Mouse (Mus musculus) small intestine, adult 2 months (tissue): Measurements from ENCODE around the gene Hnrnpm.
"Not testable (repeated sequence)": the region's sequence is repeated elsewhere in the genome, so short reads cannot be mapped to it uniquely, and the experiment has no call there.

ENCODE experiments used
- CTCF ChIP-seq: fragments of 200-500 bp; IDR thresholded peaks from 2 replicates; pipeline ENCODE4 v1.5.1; 2012; ENCODE audit warnings: low read depth, mild to moderate bottlenecking, control low read depth, inconsistent platforms, low read length, moderate library complexity, mixed read lengths; ENCODE audit not compliant: insufficient replicate concordance, insufficient read length; ENCODE audit errors: extremely low read depth
- POLR2A ChIP-seq: fragments of 200-500 bp; IDR thresholded peaks from 2 replicates; pipeline ENCODE4 v1.6.1; 2012; ENCODE audit warnings: low read depth, mild to moderate bottlenecking, control low read depth, inconsistent platforms, low read length, moderate library complexity

DNA sequence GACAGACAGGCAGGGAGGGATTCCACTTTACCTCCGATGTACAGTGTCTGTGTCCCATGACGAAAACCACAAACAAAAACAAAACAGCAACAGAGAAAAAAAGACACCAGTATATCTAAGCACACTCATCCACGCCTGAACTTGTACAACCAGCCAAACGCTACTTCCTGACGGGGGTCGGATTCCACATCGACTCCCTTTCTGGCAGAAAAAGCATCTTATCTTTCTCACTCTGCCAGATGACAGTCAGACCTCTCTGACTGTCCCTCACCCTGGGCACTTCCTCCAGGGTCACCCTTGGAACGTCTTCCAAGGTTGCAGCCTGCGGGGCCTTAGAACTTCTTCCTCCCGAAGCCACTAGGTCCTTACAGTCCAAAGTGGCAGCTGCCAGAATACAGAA, 46.9 kb upstream of the Hnrnpm start:
- TF ChIP-seq POLR2A, CTCF: not testable (repeated sequence)
